Mouse (Mus musculus) R1 (cell line): ENCODE measurements at regions not wholly inside any gene's neighbourhood (a gene's known extent, or its start where the extent isn't known, plus 50 kb on each side); places are given as distances from the start of the nearest gene placed in this dataset.

ENCODE experiments used
- DNase-seq: peaks from one replicate; pipeline ENCODE4 v3.0.0-alpha.2; 2018; ENCODE audit warnings: low read depth, low spot score

DNA sequence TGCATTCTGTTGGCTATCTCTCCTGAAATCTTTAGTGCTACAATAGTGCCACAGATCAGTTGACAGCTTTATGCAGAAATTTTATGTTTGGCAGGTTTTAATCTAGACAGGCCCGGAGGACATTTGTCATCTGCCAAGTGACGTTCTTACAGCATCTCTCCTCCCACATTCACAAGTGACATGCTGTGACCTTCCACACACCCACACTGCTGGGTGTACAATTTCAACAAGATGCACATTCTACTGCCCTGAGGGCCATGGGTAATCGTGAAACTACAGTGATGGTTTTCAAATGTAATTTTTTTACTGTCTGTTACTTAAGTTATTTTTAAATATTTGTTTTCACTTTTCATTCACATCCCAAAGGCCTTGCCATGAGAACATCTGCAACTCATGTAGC is 639.2 kb upstream of the Gm11114 start:
- DNase-seq: no peak

DNA sequence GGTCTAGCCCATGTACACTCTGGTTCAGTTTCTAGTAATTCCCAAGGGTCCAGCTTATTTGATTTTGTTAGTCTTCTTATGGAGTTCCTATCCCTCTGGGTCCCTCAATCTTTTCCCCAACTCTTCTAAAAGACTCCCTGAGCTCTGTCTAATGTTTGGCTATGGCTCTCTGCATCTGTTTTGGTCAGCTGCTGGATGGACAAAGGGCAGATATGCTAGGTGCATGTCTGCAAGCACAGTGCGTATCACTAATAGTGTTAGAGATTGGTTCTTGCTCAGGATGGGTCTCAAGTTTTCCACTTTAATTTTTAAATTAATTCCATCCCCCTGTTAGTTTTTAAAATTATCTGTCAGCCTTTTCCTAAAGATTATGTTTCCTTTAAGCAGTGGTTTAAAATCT is 634.2 kb upstream of the Gm11114 start:
- DNase-seq: no peak

DNA sequence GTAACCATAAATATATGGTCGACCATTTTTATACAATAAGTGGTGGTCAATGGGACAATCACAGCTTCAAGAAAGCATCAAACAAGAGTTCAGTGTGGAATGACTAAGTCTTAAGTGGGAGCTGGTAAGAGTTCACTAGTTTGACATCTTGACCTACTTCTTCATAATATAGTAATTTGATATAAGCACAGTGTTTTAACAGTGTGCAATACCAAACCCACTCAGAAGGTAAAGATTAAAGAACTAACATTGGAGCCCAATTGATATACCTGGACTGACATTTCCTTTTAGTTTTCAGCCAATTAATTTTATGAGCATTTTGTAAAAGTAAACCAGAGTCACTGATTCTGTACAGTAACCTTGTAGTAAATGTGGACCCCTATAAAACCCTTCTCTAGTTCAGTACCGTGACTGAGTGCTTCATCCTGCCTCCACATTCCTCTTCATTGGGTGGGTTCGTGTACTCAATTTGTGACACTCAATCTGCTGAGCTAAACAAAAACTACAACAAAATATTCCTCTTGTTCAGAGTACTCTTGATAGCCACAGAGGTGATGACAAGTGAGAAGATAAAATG is 593.9 kb upstream of the Gm11114 start:
- DNase-seq: no peak

DNA sequence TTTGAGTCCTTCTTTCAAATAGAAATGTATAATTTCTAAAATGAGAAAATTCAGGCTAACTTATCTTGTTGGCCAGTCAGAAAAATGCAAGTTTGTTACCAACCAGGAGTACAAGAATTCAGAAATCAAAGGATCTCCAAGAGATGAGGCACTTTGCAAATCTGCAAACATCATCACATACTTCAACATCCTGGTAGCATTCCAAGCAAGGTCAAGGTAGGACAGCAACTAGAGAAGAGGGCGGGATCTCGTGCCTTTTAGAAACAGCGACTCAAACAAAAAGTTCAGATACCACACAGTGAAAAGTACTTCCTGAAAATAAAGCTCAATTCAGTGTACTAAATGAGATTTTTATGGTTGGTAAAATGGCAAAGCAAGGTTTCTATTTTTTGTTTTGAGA is 593.2 kb upstream of the Gm11114 start:
- peak; percentile 14 for DNase-seq

DNA sequence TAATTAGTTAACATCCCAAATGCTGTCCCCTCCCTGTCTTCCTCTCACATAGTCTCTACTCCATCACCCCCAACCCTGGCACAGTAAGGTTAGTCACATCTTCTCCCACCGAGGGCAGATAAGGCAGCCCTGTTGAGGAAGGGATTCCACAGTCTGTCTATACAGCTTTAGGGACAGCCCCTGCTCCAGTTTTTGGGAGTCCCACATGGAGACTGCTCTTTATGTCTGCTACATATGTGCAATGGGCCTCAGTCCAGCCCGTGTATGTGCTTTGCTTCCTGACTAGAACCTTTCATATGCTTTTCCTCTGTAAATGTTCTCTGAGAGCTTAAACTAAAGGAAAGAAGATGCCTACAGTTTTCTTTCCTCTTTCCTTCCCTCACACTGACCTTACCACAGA is 592.1 kb upstream of the Gm11114 start:
- no peak for DNase-seq

DNA sequence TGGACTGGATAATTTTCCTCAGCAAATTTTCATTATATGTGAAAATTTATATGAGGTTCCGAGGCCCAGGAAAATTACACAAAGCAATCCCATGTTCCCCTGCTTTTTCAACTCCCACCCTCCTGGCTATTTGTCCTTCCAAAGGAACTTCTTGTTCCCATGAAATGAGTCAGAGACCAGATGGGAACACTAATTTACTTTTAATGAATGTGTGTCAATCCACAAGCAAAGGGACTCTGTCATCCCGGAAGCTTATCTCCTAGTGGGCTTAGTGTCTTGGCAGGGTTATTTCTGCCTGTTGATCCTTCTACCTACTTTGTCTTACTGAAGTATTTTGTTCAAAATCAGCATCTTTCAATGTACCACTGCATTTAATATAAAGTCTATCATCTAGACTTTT is 573.3 kb upstream of the Gm11114 start:
- no peak for DNase-seq

DNA sequence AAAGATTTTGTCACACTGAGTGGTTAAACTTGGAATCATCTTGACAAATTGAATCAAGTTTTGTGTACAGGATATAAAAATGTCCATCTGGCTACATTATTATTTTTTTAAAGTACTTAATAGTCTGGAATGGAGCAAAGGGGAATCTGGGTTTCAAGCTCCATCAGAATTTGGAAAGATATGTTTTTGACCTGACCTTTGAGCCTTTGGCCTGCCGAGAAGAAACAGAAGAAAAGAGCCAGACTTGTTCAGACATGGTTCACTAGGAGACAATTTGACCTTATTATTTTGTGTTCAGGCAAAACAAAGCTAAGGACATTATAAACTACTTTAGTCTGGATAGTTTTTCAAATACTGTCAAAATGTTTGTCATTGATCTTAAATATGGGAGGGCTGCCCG is 572.2 kb upstream of the Gm11114 start:
- no peak for DNase-seq

DNA sequence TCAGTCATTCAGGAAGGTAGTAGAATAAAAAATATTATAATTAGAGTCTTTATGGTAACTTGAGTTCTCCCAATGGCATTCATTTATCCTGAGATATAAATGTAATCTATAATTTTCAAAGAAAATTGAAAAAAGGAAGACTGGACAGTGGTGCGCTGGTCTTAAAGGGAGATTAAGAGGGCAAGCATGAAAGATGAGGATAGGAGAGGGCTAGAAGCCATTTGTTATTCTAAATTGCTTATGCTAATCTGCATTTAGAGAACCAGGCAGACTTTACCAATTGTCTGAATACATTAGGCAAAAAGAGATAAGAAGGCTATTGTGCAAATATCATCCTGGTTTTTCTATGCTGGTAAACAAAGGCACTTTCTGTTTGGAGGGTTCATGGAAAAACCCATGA is 558.2 kb upstream of the Gm11114 start:
- no peak for DNase-seq

DNA sequence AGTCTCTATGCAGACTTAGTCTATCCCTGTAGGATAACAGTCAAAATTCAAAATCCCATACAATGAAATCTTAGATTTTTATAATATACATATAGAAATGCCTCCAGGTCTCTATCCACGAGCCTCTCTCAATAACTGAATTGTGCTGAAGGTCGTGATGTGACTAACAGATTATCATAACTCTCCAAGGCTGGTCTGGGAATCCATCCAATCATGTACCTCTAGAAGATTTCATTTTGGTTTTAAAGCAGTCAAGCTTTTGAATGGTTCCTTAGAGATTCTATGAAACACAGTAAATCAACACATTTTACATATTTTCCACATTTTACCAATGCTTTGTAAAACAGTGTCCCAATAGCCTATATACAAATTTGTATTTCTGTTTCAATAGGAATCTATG is 557.7 kb upstream of the Gm11114 start:
- no peak for DNase-seq

DNA sequence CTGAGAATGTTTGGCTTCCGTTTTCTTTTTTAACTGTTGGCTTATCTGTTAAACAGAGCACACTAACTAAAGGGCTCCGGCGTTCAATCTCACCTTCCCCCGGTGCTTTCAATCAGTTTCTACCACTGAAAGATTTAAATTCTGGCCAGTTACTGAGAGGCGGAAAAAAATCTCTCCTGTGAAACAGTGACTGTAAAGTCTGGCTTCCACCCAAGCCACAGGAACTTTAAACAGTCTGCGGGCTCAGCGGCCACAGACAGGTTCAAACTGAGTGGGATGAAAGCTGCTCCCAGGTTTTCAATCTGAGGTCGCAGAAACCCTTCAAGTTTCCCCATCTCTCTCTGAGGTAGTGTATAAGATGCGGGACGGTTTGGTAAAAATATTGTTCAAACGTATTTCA is 538.2 kb upstream of the Gm11114 start:
- DNase-seq: no peak

DNA sequence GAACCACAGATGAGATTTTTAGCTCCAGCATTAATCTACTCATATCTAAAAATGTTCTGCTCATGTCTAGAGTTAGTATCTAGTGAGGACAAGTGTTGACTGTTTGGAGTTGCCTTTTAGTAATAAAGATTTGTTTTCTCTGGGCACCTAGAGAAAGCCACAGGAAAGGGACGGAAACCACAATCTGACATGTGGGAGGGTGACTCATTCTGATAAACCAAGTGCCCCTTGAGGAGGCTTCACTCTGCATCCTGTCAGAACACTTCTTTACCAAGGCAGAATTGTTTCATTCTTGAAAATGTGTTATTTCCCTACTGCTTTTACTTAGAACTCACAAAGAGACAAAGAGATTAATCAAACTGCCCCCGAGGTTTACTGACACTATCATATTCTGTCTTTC is 537.4 kb upstream of the Gm11114 start:
- DNase-seq: no peak

DNA sequence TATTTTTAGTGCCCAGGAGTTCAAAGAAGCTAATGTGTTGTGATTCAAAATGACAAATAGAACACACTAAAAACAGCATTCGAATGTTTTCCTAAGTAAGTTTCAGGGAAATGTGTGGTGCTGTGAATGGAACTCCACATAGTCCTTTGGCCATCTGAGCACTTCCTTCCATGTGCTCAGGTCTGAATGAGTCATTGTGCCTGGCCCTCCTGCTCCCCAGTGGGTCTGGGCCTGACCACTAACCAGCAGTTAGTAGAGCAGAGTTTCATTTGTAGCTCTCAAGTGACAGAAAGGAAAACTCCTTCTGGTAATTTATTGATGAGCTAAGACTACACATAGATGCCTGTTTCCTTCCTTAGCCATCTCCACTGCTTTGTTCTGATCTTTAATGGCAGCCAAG is 533.4 kb upstream of the Gm11114 start:
- DNase-seq: no peak

DNA sequence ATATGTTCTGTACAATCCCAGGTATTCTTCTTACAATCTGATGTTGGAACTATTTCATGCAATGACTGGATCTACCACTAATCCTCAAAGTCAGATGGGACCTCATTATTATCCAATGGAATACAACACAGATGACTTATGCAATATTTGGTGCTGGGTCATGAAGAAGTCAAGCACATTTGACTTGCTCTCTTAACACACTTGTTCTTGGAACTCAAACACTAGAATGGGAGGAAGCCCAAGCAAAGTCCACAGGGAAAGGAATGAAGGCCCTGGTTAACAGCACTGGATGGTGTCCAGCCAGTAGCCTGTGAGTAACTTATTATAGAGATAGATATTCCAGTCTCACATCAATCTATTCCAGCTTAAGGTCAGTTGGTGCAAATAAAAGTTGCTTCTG is 486.8 kb upstream of the Gm11114 start:
- no peak for DNase-seq

DNA sequence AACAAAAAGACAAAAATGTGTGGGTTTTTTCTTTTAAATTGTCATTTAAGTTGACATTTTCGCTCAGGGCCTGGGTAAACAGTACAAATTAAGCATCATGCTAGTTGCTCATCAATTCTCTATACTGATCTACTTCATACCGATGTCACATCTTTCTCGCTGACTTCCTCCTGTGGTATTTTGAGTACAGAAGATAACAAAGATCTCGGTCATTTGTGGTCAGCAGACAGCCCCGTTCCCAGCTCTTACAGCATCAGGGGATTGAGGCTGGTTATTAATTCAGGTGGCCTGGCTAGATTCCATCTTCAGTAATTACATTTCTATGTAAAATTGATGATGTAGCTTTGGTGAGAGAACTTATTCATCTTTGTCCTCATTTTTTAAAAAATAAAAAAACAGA is 483.6 kb upstream of the Gm11114 start:
- no peak for DNase-seq

DNA sequence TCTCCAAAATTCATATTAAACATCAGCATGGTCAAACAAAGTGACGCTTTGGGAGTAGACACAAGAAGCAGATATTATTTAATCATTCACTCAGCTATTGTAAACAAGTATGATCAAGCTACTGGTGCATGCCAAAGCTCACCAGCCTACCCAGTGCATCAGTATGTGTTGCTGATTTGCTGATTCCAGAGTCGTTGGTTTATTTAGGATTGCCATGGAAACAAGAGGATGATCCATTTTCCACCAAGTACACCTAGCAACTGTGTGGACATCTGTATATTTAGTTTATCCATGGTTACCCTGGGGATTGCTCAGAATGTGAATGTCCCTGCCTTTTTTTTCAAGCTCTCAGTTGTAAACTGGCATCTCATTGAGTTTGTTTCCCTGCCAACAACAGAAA is 481.9 kb upstream of the Gm11114 start:
- no peak for DNase-seq

DNA sequence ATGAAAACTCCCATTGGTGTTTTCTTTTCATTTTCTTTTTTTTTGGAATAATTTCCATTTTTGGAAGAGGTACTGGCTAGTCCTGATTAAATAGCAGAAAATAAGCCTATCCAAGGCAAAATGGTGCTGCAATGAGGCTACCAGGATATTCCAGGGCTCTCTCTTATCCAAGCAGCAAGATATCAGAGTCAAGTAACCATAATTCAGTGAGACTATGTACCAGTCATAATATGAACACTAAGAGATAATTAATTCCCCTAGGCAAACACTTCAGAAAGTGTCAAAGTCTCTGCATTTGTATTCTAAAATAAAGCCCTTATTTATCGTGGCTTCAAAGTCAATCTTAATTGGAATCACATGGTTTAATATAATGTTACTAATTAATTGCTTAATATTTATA is 475.1 kb upstream of the Gm11114 start:
- no peak for DNase-seq

DNA sequence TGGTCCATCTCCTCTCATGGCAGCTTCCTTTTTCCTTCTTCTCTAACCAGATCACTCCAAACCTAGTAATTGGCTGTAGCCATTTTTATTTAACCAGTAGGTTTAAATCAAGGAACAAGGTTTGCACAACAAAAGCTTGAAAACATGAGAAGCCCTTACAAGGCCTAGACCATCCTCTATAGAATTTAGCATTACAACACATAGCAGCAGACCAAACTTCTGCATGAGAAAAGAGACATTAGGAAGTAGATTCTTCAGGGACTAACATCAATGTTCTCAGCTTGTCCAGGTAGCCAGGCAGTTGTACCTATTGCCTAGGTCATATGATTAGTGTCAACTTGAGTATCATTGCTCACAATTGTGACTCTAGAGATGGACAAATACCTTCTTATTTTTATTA is 468.6 kb upstream of the Gm11114 start:
- DNase-seq: peak; percentile 72

DNA sequence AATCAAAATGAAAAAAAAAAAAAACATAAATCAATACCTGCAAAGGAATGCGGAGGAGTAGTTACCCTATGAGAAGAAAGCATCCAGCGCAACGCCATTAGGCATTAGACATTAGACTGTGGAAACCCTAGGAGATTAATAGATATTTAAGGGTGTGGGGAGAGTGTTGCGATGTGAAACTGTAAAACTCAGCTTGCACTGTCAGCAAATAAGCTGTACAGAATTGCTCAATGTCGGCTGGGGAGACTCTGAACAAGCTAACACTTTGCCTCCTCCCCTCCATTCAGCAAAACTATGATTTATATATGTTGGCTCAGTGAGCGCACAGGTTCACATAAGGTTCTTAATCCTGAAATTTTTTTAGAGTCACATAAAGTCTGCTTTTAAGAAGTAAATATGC is 451.0 kb upstream of the Gm11114 start:
- DNase-seq: no peak

DNA sequence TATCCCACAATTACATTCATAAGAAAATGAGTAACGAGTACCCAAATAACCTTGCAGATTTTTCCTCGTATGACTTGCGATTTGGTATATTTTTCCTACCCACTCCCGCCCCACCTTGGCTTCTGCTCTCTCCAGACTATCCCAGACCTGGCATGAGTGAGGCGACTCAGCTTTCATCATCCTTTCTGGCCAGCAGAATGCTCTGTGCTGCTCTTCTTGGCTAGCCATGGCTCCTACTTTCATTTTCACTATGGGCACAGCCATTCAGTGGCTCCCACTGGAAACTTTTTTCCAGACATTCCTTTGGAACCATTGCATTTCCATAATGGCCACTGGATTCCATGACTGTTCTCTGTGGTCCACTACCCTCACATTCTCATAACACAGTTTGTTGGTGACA is 449.1 kb upstream of the Gm11114 start:
- no peak for DNase-seq

DNA sequence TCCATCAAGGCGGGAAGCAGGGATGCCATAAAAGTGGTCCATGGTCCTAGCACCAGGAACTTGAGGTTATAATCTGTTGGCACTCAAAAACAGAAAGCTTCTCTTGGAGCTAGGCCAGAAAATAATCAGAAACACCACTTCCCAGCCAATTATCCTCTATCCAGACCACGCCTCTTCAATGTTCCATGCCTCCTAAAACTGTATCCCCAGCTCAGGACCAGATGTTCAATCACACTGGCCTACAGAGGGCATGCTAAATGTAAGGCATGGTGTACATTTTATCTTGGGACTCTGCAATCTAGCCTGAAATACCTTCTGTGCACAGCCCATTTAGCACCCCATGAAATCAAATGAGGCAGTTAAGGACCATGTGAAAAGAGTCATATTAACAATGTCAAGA is 418.4 kb upstream of the Gm11114 start:
- no peak for DNase-seq

DNA sequence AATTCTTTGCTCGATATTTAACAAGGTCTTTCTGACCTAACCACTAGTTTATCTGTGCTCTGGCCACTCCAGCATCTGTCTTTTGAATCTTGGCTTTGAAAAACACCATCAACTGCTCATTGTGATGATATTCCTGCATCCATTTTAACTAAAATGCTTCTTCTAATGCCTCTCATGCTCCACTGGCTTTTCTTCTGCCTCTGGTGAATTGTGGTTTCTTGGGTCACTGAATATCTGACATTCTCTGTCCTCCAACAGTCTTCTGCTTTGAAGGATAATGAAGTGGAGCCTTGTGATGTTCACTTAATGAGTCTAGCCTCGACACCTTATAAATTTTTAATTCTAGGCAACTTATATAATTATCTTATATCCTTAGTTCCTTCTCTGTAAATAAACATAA is 416.5 kb upstream of the Gm11114 start:
- no peak for DNase-seq

DNA sequence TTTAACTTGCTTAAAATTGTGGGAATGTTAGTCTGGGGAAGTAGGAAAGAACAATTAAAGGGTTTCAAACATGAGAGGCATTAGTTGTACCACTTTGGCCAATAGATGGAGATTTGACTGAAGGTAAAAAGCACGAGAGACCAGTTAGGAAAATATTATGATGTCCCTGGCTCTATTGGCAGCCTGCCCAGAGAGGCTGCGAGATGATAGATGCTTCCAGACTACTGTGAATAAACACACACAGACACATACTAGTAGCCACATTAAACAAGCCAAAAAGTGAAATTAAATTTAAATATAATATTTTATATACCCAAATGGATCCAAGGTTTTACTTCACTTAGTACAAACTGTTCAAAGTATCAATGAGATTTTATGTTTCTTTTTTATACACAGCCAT is 411.9 kb upstream of the Gm11114 start:
- no peak for DNase-seq

DNA sequence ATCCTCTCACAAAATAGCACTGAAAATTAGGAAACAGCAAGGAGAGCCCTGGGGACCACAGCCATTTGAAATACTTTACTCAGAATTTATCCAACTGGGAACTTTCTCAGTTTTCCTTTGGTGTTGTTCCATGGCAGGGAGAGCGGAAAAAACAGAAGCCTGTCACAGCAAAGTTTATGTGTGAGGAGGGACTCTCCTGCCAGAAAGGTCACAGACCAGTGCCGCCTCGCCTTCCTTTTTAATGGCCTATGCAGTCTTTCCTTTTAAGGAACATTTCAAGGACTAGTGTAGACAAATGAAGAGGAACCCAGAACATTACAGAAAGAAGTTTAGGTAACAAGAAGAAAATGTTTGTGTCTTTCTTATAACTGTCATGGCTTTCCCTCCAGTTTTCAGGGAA is 406.3 kb upstream of the Gm11114 start:
- no peak for DNase-seq

DNA sequence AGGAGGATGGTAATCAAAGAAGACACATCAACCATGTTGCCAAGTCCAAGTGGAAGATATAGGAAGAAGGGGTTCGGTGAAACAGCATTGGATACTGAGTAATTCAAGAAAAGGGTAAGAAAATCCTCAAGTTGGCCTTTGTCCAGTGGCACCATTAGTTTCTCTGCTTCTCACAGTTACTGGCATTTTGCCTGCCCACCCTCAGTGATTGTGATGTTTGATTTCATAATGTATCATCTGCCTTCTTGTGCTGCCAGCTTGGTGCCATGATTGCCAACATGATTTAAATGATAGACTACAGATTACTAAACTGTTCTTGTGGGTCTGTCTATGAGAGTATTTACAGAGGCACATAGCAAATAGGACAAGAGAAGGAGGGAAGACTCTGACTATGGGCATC is 399.3 kb upstream of the Gm11114 start:
- DNase-seq: no peak

DNA sequence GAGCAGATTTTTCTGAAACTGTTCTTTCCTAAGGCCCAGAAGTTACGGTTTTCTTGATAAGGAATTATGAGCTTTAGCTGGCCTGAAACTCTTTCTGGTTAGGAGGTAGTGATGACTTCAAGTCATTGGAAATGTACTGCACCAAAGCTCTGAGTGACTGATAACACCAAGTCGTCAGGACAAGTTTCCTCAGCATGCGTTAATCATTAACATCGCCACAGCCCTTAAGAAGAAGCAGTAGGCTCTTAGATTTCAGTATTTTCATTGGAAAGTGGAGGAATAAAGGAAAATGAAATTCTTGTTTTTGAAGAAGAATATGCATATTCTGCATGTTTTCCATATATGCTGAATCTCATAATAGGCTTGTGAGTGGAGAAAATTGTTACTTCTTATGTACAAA is 390.3 kb upstream of the Gm11114 start:
- DNase-seq: no peak
